Mouse (Mus musculus): ENCODE results near the gene Grem1. TPM values are rescaled to one million over a fixed set of nuclear protein-coding genes. Genes with fewer than 3 reads are reported as not detected.

The Grem1 gene
- polyA plus RNA-seq, 1 experiment from 2014 or later, result 3.3 TPM

DNA sequence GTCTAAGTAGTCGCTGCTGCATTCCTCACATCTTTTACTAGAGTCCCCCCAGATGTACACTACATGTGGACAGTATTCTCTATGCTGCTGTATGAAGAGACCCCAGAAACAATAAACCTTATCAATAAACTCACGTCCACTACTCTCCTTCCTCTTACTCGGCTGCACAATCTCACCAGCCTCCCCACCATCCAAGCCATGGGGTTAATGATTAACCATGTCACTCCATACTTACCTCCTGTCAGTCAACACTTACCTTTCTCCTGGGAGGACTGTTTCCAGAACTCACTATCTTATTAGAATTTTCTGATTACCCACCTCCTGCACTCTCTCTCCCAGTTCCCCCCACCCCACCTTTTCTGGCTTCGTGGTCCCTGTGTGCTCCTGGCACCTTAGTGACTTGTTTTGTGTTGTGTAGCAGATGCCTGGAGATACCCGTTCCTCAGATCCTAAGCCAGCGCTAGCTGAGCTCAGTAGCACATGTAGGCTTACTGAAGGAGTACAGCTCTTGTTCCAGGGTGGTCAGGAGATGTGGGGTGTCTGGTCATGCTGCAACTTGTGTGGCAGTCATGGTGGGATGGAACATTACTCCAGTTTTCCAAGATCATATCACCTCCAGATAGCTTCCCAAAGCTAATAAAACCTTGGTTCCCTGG, 15.8 kb upstream of the Grem1 start:
- TF ChIP-seq CTCF (IDR thresholded peaks at IDR 0.05; ENCODE audit: low read depth) (no peak), EP300 (optimal IDR thresholded peaks at IDR 0.05) (no peak)
- Histone ChIP-seq H3K9ac (ENCODE audit: low read length) (no peak overlapping the region), H3K27ac (replicated peaks) (no peak overlapping the region), H3K27me3 (ENCODE audit: control insufficient read depth, insufficient read depth, low read length) (no peaks in the 10 kb centered on the region), H3K4me3 (ENCODE audit: low read depth, low read length) (no peak overlapping the region), H3K4me2 (replicated peaks; ENCODE audit: low read depth) (no peak overlapping the region), H3K36me3 (ENCODE audit: control insufficient read depth, insufficient read depth, low read length) (no peaks in the 10 kb centered on the region), H3K9me3 (ENCODE audit: control insufficient read depth, low read length) (no peaks in the 10 kb centered on the region), H3K4me1 (replicated peaks; ENCODE audit: control insufficient read depth, insufficient read depth) (no peaks in the 10 kb centered on the region)
- peak; percentile 59; the same call in 1 of the 2 replicates for ATAC-seq (ENCODE audit: low FRiP score, low TSS enrichment)
- 50% methylated on average over 6 of the region's 6 CpGs for WGBS
- DNase-seq (ENCODE audit: low spot score), result no peak

DNA sequence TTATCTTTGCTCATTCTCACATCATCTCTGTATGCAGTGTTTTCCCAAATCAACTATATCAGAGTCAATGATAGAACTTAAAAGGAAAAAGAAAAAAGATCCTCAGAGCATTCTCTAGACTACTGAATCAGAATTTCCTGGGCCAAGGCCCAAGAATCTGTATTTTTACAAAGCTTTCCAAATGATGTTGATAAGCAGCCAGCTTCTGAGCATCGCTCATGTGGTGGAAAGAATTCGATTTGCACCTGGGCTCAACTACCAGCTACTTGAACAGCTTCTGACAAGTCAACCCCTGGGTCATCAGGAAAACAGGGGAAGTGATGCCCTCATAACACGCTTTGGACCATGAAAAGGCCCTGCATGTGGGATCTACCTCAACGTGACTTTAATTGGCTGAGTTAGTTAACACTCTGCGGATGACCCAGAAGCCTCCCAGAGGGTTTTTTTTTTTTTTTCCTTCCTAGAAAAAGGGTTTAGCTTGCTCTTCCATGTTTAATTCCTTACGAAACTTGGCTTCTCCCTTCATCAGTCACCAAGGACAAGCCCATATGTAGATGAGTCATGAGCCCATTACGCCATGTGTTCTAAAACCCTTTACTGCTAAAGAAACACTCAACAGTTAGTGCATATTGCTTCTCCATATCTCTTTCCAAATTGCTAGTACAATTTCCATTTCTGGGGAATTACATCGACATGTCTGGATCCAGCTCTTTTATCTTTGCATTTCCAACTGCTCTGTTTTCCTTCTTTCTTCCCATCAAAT, 10.3 kb upstream of the Grem1 start:
- no peak overlapping the region for H3K4me2 ChIP-seq (replicated peaks; ENCODE audit: low read depth)
- DNase-seq (ENCODE audit: low spot score) (no peak), ATAC-seq (ENCODE audit: low FRiP score, low TSS enrichment) (no peak)
- no peaks in the 10 kb centered on the region for H3K9me3 ChIP-seq (ENCODE audit: control insufficient read depth, low read length)
- TF ChIP-seq CTCF (IDR thresholded peaks at IDR 0.05; ENCODE audit: low read depth), result no peak
- TF ChIP-seq EP300 (optimal IDR thresholded peaks at IDR 0.05), result no peak
- H3K9ac ChIP-seq (ENCODE audit: low read length), result no peak overlapping the region
- H3K36me3 ChIP-seq (ENCODE audit: control insufficient read depth, insufficient read depth, low read length), result no peaks in the 10 kb centered on the region
- H3K27me3 ChIP-seq (ENCODE audit: control insufficient read depth, insufficient read depth, low read length), result no peaks in the 10 kb centered on the region
- no peaks in the 10 kb centered on the region for H3K4me1 ChIP-seq (replicated peaks; ENCODE audit: control insufficient read depth, insufficient read depth)
- H3K27ac ChIP-seq (replicated peaks), result no peak overlapping the region
- no peak overlapping the region for H3K4me3 ChIP-seq (ENCODE audit: low read depth, low read length)
- WGBS, result 74% methylated on average over 8 of the region's 8 CpGs

DNA sequence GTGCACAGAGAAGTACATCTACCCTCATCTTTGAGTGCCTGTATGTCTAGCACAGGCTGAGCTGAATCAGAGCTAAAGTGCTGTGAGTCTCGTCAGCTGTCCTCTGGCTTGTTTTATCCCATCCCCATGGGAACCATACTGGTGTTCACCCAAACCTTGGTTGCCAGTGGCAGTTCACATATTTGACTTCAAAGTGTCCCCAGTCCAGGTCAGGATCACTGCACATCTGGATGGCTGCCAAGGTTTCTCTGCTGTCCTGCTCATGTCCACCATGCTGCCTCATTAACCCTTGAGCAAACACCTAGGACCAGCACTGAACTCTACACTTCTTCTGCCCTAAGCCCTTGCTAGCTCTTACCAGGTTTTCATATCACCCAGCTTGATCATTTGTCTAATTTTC, 7.4 kb upstream of the Grem1 start:
- H3K4me3 ChIP-seq (ENCODE audit: low read depth, low read length), result no peak overlapping the region
- WGBS, result 55% methylated on average over 1 of the region's 1 CpGs

DNA sequence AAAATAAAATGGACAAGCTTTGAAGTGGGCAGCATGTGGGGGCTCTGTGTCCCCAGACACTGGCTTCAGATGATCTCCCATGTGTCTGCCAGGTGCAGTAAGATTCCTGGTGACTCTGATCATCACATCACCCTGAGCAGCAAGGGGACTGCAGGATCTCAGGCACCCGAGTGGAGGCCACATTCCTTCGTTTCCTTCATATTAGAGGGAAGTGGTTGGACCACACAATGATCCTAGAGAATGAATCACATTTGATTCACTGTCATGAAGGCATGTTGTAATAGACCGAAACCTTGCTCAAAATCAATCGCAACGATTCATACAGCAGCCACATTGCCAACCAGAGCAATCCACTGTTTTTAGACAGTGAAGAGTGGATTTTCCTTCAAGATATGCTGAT, 6.5 kb upstream of the Grem1 start:
- H3K9ac ChIP-seq (ENCODE audit: low read length), result no peak overlapping the region
- 77% methylated on average over 5 of the region's 5 CpGs for WGBS
- ATAC-seq (ENCODE audit: low FRiP score, low TSS enrichment) (no peak), DNase-seq (ENCODE audit: low spot score) (no peak)
- no peak overlapping the region for H3K4me3 ChIP-seq (ENCODE audit: low read depth, low read length)
- H3K4me2 ChIP-seq (replicated peaks; ENCODE audit: low read depth), result no peak overlapping the region
- H3K27ac ChIP-seq (replicated peaks), result no peak overlapping the region
- no peaks in the 10 kb centered on the region for H3K9me3 ChIP-seq (ENCODE audit: control insufficient read depth, low read length)
- H3K27me3 ChIP-seq (ENCODE audit: control insufficient read depth, insufficient read depth, low read length), result no peaks in the 10 kb centered on the region
- no peak for TF ChIP-seq EP300 (optimal IDR thresholded peaks at IDR 0.05)
- TF ChIP-seq CTCF (IDR thresholded peaks at IDR 0.05; ENCODE audit: low read depth), result no peak
- no peaks in the 10 kb centered on the region for H3K4me1 ChIP-seq (replicated peaks; ENCODE audit: control insufficient read depth, insufficient read depth)
- H3K36me3 ChIP-seq (ENCODE audit: control insufficient read depth, insufficient read depth, low read length), result no peaks in the 10 kb centered on the region

More for the DNA sequence above, 7.4 kb upstream of the Grem1 start:
- no peak for TF ChIP-seq CTCF (IDR thresholded peaks at IDR 0.05; ENCODE audit: low read depth)
- no peak for TF ChIP-seq EP300 (optimal IDR thresholded peaks at IDR 0.05)
- Histone ChIP-seq H3K4me2 (replicated peaks; ENCODE audit: low read depth) (no peak overlapping the region), H3K27me3 (ENCODE audit: control insufficient read depth, insufficient read depth, low read length) (no peaks in the 10 kb centered on the region), H3K4me1 (replicated peaks; ENCODE audit: control insufficient read depth, insufficient read depth) (no peaks in the 10 kb centered on the region), H3K36me3 (ENCODE audit: control insufficient read depth, insufficient read depth, low read length) (no peaks in the 10 kb centered on the region), H3K9me3 (ENCODE audit: control insufficient read depth, low read length) (no peaks in the 10 kb centered on the region), H3K9ac (ENCODE audit: low read length) (no peak overlapping the region), H3K27ac (replicated peaks) (no peak overlapping the region)
- no peak for ATAC-seq (ENCODE audit: low FRiP score, low TSS enrichment)
- DNase-seq (ENCODE audit: low spot score), result no peak

DNA sequence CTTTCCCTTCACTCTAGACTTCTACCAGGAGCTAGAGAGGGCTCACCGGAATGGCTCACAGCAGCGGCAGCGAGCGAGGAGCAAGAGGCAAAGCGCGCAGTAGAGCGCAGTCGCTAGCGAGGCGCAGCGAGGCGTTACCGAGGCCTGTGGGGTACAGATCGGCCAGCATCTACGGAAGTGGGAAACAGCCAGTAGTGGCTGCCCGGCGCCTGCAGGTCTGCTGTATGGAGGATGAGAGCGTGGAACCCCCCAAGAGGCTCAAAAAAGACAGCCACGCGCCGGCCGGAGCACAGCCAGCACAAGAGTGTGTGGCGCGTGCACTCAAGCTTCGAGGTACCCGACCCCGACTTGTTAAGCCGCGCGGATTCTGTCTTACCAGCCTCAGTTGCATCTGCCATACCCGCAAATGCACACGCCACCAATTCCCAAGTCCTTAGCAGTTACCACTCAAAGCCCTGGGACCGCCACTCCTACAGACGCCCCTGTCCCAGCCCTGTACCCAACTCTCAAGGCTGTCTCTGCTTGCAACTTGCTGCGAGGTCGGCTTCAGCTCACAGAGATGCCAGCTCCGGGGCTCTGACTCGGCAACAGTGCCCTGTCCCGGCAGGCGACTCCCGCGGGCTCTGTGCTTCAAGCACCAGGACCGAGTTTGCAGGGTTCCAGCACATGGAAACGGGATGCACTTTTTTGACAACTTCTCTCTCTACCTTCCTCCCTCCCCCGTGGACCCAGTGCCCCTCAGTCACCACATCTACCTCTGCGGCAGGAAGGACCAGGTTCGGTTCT, 728 bp downstream of the Grem1 start:
- peak overlapping the region; percentile 67 for H3K4me2 ChIP-seq (replicated peaks; ENCODE audit: low read depth)
- H3K4me3 ChIP-seq (ENCODE audit: low read depth, low read length), result peak overlapping the region; percentile 45
- ATAC-seq (ENCODE audit: low FRiP score, low TSS enrichment), result peak; percentile 32; the same call in 1 of the 2 replicates
- no peaks in the 10 kb centered on the region for H3K9me3 ChIP-seq (ENCODE audit: control insufficient read depth, low read length)
- TF ChIP-seq CTCF (IDR thresholded peaks at IDR 0.05; ENCODE audit: low read depth), result no peak
- no peak for TF ChIP-seq EP300 (optimal IDR thresholded peaks at IDR 0.05)
- no peaks in the 10 kb centered on the region for H3K36me3 ChIP-seq (ENCODE audit: control insufficient read depth, insufficient read depth, low read length)
- peak overlapping the region; percentile 24; the same call in 1 of the 2 replicates for H3K27ac ChIP-seq (replicated peaks)
- peaks cover 2% of the 10 kb centered on the region; the same call in 1 of the 2 replicates for H3K4me1 ChIP-seq (replicated peaks; ENCODE audit: control insufficient read depth, insufficient read depth)
- peak overlapping the region; percentile 47 for H3K9ac ChIP-seq (ENCODE audit: low read length)
- no peaks in the 10 kb centered on the region; the same call in 1 of the 2 replicates for H3K27me3 ChIP-seq (ENCODE audit: control insufficient read depth, insufficient read depth, low read length)
- peak; percentile 24 for DNase-seq (ENCODE audit: low spot score)
- under 1% methylated on average over 46 of the region's 47 CpGs for WGBS
